Mouse (Mus musculus) liver (tissue): ENCODE data around the gene Fignl2.
A peak's percentile ranks its signal among the peaks of the same experiment; 100 is the strongest.

ENCODE experiments used
- DNase-seq: peaks from one replicate; pipeline ENCODE4 v3.0.0-alpha.2; 2020; ENCODE audit warnings: mixed read lengths

Gene Fignl2

GRCm38 (mm10) chr15:101066920-101067696 lies 11.3 kb downstream of the Fignl2 start:
- DNase-seq, result no peak

DNA sequence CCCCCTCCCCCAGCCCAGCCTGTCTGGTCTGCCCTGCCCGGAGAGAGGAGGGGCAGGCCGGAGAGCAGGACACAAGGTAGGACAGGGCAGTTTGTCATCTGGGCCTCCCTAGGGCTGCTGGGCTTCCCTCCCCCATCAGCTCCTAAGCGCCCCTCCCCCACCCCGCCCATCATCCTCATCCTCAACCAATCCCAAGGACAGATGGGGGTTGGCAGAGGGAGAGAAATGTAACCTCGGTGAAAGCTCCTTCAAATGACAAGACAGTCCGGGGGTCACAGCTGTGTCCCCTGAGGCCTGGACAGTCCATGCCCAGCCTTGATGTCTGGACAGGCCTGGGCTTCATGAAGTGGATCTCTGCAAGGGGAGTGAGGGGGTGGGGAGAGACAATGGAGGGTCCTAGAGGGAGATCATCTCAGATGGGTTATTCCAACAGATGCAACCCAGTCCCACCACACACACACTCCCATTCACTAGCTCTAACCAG lies 12.0 kb downstream of the Fignl2 start:
- DNase-seq, result no peak

DNA sequence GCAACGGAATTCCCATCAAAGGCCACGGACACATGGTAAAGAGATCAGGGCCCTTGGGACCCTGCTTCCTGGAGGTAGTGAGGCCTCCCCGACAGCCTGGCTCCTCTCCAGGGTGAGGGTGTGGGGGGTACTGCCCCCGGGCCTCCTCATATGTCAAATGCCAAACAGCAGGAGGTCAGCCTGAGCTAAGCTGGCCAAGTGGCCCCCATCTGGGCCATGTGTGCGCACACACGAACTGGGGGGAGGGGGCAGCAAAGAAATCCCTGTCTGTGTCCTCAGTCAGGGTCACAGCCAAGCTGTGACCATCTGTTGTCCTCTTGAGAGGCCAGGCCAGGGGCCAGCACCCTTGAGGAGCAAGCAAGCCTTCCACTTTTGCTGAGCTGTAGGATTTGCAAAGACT lies 13.3 kb downstream of the Fignl2 start:
- no peak for DNase-seq

GRCm38 (mm10) chr15:101060280-101060852 lies 18.0 kb downstream of the Fignl2 start:
- no peak for DNase-seq

- DNase-seq, result no peak
Observed at GRCm38 (mm10) chr15:101059570-101060279, 18.6 kb downstream of the Fignl2 start.

DNA sequence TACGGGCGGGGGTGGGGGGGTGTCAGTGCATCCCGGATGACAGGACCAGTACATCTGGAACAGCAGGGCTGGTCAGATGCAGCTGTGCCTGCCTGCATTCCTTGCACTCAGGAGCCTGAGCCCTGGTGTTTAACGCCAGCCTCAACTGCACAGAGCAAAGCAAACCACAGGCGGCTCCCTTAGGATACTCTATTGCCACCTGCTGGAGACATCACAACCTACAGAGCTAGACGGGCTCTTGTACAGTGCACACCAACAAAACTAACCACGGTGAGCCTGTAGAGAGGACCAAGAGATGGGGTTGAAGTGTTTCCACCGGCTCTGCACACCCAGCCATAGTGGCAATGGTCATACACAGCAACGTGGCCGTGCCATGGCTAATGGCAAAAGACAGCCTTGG lies 22.1 kb downstream of the Fignl2 start:
- no peak for DNase-seq

DNA sequence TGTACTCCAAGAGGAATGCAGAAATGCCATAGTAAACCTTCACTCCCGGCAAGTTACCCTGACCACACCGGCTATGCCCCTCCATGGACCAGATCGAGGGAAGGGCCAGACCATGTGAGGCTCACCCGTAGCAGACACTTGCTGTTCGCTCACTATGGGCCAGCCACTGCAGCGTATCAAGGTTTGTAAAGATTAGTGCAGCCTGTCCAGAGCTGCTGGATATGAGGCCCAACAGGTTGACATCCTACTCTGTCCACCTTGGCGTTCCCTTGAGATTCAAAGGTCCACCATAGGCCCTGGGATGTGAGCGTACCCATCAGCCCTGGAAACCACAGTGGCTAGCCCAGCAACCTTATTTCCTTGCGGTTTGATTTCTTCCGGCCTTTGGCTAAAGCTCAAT lies 23.8 kb downstream of the Fignl2 start:
- no peak for DNase-seq

DNA sequence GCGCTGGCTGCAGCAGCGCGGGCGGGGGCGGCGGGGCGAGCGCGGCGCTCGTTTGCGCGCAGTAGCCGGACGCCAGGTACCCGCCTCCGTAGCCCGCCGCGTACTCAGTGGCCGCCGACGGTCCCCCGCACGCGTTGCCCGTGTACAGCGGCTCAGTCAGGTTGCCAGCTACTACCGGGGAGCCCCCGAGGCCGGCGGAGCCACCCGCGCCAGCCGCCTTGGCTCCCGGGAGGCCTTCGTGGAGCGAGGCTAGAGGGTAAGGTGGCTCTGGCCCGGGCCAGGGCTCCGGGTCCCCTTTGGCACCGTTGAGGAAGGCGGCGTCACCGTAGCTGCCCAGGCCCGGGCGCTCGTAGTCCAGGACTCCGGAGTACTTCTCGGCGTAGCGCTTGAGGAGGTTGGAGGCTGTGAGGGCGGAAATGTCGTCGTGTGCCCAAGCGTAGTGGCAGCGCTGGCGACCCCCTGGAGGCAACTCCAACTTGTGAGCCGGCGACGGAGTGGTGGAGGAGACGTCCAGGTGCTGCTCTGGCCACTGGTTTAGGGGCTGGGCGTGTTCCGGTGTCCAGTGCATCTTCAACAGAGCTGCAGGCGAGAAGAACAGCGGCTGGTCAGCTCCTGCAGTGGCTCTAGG lies 24.4 kb downstream of the Fignl2 start:
- no peak for DNase-seq

DNA sequence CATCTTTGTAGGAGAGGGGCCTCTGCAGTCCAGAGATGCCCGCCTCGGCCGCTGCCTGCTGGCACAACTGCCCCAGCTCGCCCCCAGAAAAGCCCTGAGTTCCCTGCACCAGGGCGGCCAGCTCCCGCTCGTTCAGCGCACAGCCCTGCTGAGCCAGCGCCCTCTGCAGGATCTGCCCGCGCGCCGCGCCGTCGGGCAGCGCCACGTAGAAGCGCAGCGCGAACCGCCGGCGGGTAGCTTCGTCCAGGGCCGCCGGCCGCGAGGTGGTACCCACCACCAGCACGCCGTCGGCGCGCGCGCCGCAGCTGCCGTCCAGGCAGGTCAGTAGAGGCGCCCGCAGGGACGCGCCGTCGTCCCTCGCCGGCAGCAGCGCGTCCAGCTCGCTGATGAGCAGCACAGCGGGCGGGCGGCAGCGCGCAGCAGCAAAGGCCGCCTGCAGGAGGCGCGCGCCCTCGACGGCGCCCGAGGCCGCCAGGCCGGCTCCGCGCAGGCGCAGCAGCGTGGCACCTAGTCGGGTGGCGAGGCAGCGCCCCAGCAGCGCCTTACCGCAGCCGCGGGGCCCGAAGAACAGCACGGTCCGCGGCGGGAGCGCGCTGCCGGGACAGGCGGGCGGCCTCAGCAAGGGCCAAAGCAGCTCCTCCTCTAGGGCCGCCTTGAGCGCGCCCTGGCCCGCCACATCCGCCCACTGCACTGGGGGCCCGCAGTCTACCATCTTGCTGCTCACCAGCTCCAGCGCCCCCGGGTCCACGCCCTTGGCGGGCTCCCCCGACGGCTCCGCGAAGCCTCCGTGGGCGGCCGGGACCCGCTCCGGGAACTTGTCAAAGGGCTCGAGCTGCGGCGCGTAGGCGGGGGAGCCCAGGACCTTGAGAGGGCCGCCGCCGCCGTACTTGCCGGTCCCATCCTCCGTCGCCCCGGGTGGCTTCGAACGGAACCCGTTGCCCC lies 25.5 kb downstream of the Fignl2 start:
- DNase-seq, result peak; percentile 31

DNA sequence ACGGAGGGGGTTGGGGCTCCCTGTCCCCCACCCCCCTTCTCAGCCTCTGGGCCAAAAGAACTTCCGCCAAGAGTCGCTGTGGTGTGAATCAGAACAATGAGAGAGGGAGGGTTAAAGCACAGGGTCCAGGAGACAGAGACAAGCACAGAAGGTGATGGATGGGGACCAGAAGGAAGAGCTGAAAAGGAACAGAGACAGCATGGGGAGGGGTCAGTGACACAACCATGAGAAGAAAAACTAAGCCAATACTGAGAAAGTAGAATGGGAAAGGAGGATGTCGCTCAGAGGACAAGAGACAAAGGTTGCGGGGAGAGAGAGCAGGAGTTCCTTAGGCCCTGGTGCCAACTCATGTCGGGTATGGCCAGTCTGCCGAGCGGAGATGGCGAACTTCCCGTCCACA lies 26.5 kb downstream of the Fignl2 start:
- DNase-seq, result no peak

- no peak for DNase-seq
Observed at GRCm38 (mm10) chr15:101048338-101048896, 29.9 kb downstream of the Fignl2 start.

- DNase-seq, result no peak
Observed at GRCm38 (mm10) chr15:101047194-101047555, 31.2 kb downstream of the Fignl2 start, which contains the start of gene Gm47841. Gene Gm47841, minus strand, starts transcription at chr15:101047397.

GRCm38 (mm10) chr15:101046527-101047193 lies 31.7 kb downstream of the Fignl2 start:
- no peak for DNase-seq

- no peak for DNase-seq
Observed at GRCm38 (mm10) chr15:101046039-101046526, 32.3 kb downstream of the Fignl2 start.

DNA sequence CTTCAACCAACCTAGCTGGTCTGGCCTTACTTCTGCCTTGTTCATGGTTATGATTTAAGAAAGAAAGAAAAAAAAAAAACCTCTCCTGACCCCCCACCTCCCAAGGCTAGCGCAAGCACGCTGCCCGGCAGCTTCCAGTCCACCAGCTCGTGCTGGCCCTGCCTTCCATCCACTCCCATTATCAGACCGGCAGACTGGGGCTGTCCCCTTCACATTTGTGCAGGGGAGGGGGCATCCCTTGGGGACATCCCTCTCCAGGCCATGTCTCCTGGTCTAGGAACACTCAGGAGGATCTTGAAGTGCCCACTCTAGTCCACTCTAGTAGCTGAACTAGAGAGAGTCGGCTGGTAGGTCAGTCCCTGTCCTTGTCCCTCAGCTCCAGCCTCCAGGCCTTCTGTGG lies 33.8 kb downstream of the Fignl2 start:
- DNase-seq, result no peak

GRCm38 (mm10) chr15:101042613-101043012 lies 35.8 kb downstream of the Fignl2 start:
- DNase-seq, result peak; percentile 57

DNA sequence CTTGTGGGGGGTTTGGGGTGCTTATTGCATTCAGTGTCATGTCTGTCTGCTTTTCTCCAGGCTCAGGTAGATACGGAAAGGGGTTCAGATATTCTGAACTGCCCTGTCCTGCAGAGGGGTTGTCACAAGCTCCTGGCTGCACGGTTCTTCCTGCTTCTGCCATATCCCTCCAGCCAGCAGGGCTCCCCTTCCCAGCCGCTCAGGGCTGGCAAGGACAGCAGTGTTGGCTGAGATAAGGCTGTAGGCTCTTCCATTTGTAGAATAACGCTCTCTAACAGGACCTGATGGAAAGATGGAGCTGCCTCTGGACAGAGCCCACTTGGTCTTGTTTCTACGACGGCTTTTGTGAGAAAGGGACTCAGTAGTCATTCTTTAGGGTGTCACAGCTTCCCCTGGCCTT lies 36.4 kb downstream of the Fignl2 start:
- DNase-seq, result no peak

DNA sequence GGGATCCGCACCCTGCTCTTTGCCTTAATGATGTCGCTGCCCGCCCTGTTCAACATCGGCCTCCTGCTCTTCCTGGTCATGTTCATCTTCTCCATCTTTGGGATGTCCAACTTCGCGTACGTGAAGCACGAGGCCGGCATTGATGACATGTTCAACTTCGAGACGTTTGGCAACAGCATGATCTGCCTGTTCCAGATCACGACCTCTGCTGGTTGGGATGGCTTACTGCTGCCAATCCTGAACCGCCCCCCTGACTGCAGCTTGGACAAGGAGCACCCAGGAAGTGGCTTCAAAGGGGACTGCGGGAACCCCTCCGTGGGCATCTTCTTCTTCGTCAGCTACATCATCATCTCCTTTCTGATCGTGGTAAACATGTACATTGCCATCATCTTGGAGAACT lies 38.7 kb downstream of the Fignl2 start:
- DNase-seq, result no peak

- no peak for DNase-seq
Observed at GRCm38 (mm10) chr15:101028960-101029359, 49.4 kb downstream of the Fignl2 start.

DNA sequence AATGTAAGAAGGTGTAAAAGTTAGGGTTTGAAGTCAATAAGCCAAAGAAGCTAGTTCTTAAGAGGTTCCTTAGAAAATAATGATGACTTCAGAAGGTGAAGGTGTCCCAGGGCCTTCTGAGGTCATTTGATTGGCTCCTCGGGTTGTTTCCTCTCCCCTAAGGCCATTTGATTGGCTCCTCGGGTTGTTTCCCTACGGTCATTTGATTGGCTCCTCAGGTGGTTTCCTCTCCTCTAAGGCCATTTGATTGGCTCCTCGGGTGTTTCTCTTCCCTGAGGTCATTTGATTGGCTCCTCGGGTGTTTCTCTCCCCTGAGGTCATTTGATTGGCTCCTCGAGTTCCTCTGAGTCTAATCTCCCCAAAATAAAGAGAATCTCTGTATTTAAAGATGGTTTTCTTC lies 67.0 kb downstream of the Fignl2 start:
- DNase-seq, result no peak

DNA sequence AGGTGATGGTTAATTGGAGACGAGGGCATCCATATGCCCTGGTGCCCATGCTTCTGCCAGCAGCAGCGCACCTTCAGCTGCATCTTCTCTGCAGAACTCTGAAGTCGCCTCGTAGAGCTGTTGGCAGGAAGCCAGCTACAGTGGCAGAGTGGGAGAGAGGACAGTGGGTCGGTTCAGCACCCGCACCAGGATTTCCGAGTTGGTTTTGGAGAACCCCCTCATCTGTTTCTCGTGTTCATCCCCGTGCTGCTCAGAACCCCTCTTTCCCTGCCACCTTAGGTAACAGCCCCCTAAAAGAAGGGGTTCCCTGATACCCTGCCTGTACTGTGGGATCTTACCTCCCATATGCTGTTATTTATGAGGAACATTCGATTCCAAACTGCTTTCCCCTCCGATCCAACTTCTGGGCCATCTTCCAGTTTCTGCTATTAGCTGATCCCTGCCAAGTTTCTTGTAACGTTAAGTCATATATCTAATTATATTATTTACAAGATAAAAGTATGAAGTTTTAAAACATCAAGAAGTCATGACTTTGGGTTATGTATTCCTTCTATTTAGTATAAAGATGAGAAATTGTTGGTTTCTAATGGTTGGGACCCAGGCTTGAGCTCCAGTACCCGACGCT lies 69.9 kb downstream of the Fignl2 start:
- DNase-seq, result no peak
